Mouse (Mus musculus) thymus, adult 2 months (tissue): ENCODE measurements around the gene Efl1.

Experiments
- CTCF ChIP-seq: fragments of 200-500 bp; IDR thresholded peaks from 2 replicates; pipeline ENCODE4 v1.5.1; 2012; ENCODE audit warnings: mild to moderate bottlenecking, control low read depth, low read length, moderate library complexity, borderline replicate concordance; ENCODE audit not compliant: control insufficient read depth, poor library complexity, insufficient read depth; ENCODE audit errors: extremely low read depth
- POLR2A ChIP-seq: fragments of 200-500 bp; IDR thresholded peaks from 2 replicates; pipeline ENCODE4 v1.6.1; 2012; ENCODE audit warnings: mild to moderate bottlenecking, low read length, control low read depth, moderate library complexity; ENCODE audit not compliant: control insufficient read depth, poor library complexity, insufficient read depth; ENCODE audit errors: extremely low read depth

DNA sequence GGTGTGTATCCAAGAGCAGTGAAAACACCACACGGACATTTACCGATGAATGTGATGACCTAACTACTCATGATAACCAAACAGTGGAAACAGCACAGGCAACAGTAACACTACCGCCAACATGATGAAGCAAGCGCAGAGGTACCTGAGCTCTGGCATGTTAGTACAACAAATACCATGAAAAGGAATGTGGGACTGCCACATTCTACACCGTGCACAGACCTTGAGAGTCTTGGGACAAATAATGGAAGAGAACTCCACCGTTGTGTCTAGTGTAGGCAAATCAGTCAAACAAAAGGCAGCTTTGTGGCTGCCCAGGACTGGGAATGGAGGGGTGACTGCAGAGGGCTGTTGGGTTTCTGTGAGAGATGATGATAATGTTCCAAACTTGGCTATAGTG lies 43.0 kb upstream of the Efl1 start:
- TF ChIP-seq POLR2A (no peak), CTCF (no peak)
